Mouse (Mus musculus): ENCODE measurements around the gene Slc9a8.

GRCm38 (mm10) chr2:167512970-167513369 is 91.5 kb downstream of the Slc9a8 start:
- TF ChIP-seq CTCF (IDR thresholded peaks at IDR 0.05): peak; percentile 63
- no peak for TF ChIP-seq POLR2A (IDR thresholded peaks at IDR 0.05; ENCODE audit: insufficient read depth, low read depth, low read length)
- TF ChIP-seq EP300 (IDR thresholded peaks at IDR 0.05; ENCODE audit: insufficient read depth, low read depth, low read length): no peak

Measured in heart, adult 2 months (tissue).